Mouse (Mus musculus) mesoderm, embryonic 11.5 days (tissue): ENCODE results near the gene Mgat5b.

Experiments
- DNase-seq: peaks from one replicate; pipeline ENCODE4 v3.0.0-alpha.2; 2012; ENCODE audit warnings: low read depth, low spot score

Gene Mgat5b

GRCm38 (mm10) chr11:116919186-116920020 lies 740 bp downstream of the Mgat5b start:
- DNase-seq = no peak

DNA sequence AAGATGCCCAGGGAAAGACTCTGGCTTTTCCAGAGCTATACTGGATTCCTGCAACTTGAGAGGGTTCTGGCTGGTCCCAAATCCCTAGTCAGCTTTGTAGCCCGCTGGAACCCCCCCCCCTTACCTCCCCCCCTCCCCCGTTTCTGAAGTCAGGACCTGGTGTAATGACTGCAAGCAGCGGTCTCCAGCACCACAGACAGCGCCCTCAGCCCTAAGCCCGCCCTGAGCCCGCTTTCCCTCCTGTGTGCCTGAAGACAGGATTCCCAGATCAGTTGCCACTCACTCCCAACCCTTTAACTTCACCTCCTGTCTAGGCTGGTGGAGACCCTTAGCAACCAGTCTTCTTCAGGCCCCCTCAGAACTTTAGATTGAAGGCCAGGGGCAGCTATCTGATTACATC lies 2.1 kb downstream of the Mgat5b start:
- DNase-seq = peak; percentile 66

GRCm38 (mm10) chr11:116922058-116922457 lies 3.4 kb downstream of the Mgat5b start:
- peak; percentile 26 for DNase-seq

GRCm38 (mm10) chr11:116928031-116928430 lies 9.4 kb downstream of the Mgat5b start:
- DNase-seq = no peak

DNA sequence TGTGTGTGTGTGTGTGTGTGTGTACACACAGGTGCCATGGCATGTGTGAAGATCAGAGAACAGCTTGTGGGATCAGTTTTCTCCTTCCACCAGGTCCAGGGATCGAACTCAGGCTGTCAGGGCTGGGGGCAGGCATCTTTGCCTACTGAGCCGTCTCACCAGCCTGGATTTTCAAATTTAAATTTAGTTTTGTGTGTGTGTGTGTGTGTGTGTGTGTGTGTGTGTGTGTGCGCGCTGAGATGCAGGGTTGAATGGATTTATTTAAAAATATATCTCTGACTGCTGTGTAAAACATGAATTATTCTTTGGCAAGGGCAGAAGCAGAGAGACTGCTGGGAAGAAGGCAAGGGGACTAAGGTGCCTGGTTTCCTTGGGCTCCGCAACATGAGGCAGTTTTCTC lies 16.2 kb downstream of the Mgat5b start:
- no peak for DNase-seq

- DNase-seq = peak; percentile 76
These were observed 16.7 kb downstream of the Mgat5b start for GRCm38 (mm10) chr11:116935354-116935753.

DNA sequence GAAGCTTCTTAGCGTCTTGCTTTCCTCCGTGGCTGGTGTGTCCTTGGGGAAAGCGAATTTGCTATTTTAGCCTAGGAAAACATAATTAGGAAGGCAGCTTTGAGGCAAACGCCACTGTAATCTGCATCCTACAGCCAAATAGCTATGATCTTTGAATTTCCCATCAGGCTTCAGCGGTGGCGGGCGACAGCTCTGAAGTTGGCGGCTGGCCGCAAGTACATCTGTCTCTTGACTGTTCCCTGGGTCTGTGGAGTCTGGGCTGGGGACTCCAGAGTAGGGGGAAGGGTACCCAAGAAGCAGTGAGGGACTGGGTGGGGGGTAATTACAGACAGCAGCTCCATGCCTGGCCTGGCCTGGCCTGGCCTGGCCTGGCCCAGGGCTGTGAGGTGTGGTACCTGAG lies 17.3 kb downstream of the Mgat5b start:
- peak; percentile 27 for DNase-seq

DNA sequence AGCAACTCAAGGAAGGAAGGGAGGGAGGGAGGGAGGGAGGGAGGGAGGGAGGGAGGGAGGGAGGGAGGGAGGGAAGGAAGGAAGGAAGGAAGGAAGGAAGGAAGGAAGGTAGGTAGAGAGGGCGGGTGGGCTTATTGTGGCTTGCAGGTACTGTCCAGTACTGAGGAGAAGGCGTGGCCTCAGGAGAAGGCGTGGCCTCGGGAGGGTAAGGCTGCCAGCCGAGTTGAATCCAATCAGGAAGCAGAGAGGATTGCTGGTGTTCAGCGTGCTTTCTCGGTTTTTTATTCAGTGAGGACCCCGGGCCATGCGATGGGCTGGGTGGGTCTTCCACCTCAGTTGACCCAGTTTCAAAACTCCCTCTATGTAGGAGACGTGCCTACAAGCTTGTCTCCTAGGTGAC lies 18.5 kb downstream of the Mgat5b start:
- no peak for DNase-seq

GRCm38 (mm10) chr11:116940088-116940855 lies 21.6 kb downstream of the Mgat5b start:
- DNase-seq = peak; percentile 36

DNA sequence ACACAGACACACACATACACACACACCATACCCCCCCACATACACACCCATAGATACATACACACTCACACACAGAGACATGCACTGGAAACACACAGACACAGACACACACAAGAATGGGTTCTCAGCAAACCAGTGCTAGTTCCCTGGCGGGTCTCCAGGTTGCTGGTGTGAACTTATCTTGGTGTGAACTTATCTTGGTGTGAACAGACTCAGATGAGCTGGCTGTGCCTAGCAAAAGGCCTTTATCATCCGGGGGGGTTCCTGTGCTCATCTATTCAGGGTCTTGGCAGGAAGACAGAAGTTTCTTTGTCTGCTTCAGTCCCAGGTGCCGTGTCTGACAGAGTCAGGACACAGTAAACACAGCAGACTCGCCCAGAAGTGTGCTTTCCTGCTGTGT lies 25.7 kb downstream of the Mgat5b start:
- no peak for DNase-seq

GRCm38 (mm10) chr11:116949832-116950231 lies 31.2 kb downstream of the Mgat5b start:
- no peak for DNase-seq

DNA sequence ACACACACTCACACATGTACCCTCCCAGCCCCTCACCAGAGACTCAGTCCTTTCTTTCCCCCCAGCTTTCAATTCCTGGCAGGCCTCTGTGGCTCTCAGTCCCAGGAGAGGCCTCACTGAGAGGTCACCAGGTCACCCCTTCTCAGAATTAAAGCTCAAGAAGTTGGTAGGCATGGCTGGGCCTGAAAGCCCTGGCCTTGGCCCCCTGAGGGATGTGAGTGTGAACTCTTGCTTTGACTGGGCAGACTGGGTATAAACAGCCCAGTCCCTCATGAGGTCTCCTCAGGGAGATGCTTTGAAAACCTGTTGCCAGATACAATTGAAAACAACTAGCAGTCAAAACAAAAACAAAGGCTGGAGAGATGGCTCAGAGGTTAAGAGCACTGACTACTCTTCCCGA lies 32.8 kb downstream of the Mgat5b start:
- no peak for DNase-seq

DNA sequence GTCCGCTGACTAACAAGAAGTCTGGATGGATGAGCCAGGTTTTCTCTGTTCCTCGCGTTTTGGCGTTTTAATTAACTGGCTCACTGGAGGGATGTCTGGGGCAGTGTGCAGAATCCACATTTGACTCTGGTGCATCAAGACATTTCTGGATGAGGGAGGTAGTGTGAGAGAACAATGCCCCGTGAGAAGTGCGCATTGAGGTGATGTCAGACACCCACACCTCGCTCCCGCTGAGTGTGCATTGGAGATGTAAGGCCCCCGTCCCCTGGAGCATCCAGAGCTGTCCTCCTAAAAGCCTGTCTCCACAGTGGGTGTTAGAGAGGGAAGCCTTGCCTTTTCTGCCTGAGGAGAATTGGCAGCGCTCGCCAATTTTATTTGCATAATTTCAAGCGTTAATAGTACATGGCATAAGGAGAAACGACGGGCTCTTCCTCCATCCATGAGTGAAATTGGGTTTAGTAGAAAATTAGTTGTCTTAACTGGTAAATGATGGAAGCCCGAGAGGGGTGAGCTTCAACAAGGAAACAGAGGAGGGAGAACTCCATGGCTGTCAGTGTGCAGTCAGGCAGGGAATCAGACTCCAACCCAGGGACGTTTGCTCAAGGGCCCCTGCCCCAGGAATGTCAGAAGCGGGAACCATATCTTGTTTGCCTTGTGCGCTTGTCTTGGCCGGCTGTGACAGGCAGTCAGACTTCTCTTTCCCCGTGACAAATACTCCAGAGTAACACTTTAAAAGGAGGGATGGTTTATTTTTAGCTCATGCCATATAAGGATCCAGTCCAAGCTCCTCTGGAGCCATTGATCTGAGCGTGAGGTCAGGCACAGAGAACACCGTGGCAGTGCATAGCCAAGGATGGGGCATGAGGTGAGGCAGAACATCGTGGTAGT lies 35.8 kb downstream of the Mgat5b start:
- DNase-seq = no peak

DNA sequence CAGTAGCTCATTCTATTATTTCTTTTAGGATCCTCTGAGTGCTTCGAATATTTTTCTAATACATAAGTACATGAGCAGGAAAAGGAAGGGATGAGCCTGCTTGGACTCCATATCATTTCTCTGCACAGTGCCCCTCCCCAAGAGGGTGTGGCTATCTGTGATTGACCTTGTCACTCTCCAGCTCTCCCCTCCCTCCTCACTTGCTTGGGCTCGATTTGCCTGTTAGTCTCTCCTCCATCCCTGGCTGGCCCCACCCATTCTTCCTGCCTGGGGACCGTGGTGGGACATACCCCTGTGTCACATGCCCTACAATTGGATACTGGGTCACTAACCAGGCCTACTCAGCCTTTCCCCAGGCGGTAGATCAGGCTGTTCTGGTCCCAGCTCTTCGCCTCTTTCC lies 39.9 kb downstream of the Mgat5b start:
- DNase-seq = no peak

GRCm38 (mm10) chr11:116965061-116965460 lies 46.4 kb downstream of the Mgat5b start:
- no peak for DNase-seq

DNA sequence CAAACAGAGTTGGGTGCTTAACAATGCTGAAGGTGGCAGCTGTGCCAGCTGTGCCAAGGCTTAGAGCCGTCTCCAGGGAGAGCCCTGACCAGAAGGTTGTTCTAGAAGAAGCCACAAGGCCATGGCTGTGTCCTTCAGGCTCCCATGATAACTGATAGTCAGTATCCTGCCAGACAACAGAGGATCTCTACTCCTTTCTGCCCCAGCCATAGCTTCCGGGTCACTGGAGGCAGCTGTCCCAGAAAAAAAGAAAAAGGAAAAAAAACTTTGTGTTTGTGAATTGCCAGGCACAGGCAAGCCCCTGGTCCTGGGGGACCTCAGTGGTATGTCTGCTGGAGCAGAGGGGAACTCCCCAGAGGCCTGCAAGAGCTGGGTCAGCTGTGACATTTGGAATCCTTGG lies 47.3 kb downstream of the Mgat5b start:
- DNase-seq = no peak

- no peak for DNase-seq
These were observed 49.9 kb downstream of the Mgat5b start for GRCm38 (mm10) chr11:116968586-116968985.

- no peak for DNase-seq
These were observed 50.8 kb downstream of the Mgat5b start for GRCm38 (mm10) chr11:116969498-116969897.

GRCm38 (mm10) chr11:116970847-116971246 lies 52.2 kb downstream of the Mgat5b start:
- DNase-seq = no peak

DNA sequence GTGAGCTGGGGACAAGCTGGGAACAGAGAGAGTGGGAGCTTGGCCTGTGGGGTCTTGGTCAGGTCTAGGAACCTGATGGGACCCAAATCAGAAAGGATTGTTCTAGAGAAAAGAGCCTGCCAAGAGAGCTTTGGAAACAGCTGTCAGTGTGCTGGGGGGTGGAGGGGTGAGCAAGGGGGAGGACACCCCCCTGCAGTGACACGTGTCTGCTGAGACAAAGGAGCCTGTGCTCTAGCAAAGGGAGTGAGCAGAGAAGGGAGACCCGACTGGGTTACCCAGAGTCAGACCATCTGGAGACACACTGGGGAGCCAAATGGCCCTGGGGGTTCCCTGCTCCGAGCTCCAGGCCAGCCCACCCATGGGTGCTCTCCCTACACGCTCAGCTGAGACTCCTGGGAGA lies 54.2 kb downstream of the Mgat5b start:
- no peak for DNase-seq

GRCm38 (mm10) chr11:116973508-116973907 lies 54.8 kb downstream of the Mgat5b start:
- no peak for DNase-seq

DNA sequence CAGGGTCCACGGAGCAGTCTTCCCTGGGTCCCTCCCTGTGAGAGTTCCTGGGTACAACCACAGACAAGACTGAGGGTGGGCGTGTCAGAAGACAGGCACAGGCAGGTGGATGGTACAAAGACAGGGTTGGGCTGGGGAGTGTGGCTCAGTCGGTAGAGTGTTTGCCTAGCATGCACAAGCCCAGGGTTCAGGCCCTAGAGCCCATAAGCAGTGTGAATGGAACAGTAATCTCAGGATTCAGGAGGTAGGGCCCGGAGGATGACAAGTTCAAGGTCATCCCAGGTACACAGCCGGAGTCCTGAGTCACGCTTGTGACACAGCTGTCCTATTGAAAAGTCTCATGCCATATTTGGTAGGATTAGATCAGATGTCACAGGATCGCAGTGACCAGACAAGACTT lies 55.7 kb downstream of the Mgat5b start:
- no peak for DNase-seq
